Mouse (Mus musculus) C2C12 (cell line): ENCODE measurements around the gene 4930469K13Rik. TPM values are rescaled to one million over a fixed set of nuclear protein-coding genes. Genes with fewer than 3 reads are reported as not detected.

Experiments used
- H3K27me3 ChIP-seq: one replicate; pipeline ENCODE4 v1.6.1; 2011; ENCODE audit not compliant: control insufficient read depth, insufficient read depth, insufficient read length
- H3K36me3 ChIP-seq: one replicate; pipeline ENCODE4 v1.6.1; 2011; ENCODE audit not compliant: control insufficient read depth, insufficient read depth
- H3K4me3 ChIP-seq: one replicate; pipeline ENCODE4 v1.5.1; 2011; ENCODE audit warnings: mild to moderate bottlenecking, control low read depth; ENCODE audit not compliant: poor library complexity, insufficient read depth, severe bottlenecking
- H3K79me2 ChIP-seq: one replicate; pipeline ENCODE4 v1.6.1; 2011; ENCODE audit not compliant: control insufficient read depth, insufficient read depth
- H3K79me3 ChIP-seq: one replicate; pipeline ENCODE4 v1.6.1; 2011; ENCODE audit warnings: low read depth, control low read depth
- H3ac ChIP-seq: one replicate; pipeline ENCODE3; 2011; ENCODE audit warnings: low read depth; ENCODE audit not compliant: control insufficient read depth, insufficient read length
- CEBPB ChIP-seq: IDR thresholded peaks from one replicate; pipeline ENCODE4 v1.6.1; 2011; ENCODE audit warnings: low read depth, mild to moderate bottlenecking, control low read depth, moderate library complexity
- CTCF ChIP-seq: IDR thresholded peaks from one replicate; pipeline ENCODE4 v1.5.1; 2011; ENCODE audit not compliant: control insufficient read depth, insufficient read depth, insufficient read length
- FOSL1 ChIP-seq: IDR thresholded peaks from one replicate; pipeline ENCODE4 v1.8.0; 2011; ENCODE audit warnings: mild to moderate bottlenecking, low read length; ENCODE audit not compliant: poor library complexity, insufficient read depth, severe bottlenecking
- MAX ChIP-seq: IDR thresholded peaks from one replicate; pipeline ENCODE4 v1.6.1; 2011; ENCODE audit warnings: mild to moderate bottlenecking, control low read depth
- MYOD1 ChIP-seq: IDR thresholded peaks from one replicate; pipeline ENCODE4 v1.6.1; 2011; ENCODE audit warnings: low read depth; ENCODE audit not compliant: control insufficient read depth, insufficient read length
- MYOG ChIP-seq: IDR thresholded peaks from one replicate; pipeline ENCODE4 v1.6.1; 2011; ENCODE audit not compliant: control insufficient read depth, insufficient read length; ENCODE audit errors: extremely low read depth
- USF1 ChIP-seq: IDR thresholded peaks from one replicate; pipeline ENCODE4 v1.6.1; 2011; ENCODE audit warnings: low read depth, mild to moderate bottlenecking, control low read depth, moderate library complexity
- polyA plus RNA-seq: library from polyadenylated mRNA; unstranded; fragments of >200 nt; fragmentation: generic; extraction: Trizol; gene quantifications from one replicate; pipeline ENCODE4 v1.2.1, GENCODE M21; 2012; ENCODE audit warnings: missing spikeins

4930469K13Rik gene
- polyA plus RNA-seq, 1 experiment: not detected

DNA sequence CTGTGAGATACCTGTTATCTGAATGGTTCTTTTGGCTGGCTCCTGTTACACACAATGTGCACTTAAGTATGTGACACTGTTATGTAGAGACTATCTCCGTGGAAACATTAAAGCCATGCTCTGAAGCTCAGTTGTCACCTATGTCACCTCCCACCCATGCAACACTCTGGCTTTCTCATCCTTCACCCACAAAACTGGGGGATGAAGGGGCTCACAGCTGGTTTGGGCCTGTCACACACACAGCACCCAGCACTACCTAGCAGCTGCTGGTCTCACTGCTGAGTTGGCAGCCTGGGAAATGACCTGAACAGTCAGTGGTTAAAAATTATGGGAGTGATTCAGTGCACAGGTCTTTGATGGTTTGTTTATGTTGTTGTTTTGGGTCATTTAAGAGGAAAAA lies 48.3 kb downstream of the 4930469K13Rik start:
- Histone ChIP-seq H3K36me3 (no peaks in the 10 kb centered on the region), H3K27me3 (no peaks in the 10 kb centered on the region), H3K79me3 (no peaks in the 10 kb centered on the region), H3K4me3 (no peak overlapping the region), H3ac (no peak overlapping the region), H3K79me2 (no peaks in the 10 kb centered on the region)
- TF ChIP-seq MAX (no peak), CEBPB (no peak), MYOG (no peak), USF1 (no peak), CTCF (no peak), MYOD1 (no peak), FOSL1 (no peak)

DNA sequence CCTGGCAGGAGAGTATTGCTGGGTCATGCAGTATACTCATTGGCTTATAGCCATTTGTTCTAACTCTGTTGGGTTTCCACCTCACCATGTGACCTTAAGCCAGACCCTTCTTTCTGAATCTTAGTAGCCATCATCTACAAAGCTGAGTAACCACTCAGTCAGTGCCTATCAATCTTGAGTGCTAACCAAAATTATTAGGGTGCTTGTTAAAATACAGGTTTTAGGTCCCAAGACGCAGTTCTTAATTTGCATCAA lies 49.3 kb downstream of the 4930469K13Rik start:
- Histone ChIP-seq H3K36me3 (no peaks in the 10 kb centered on the region), H3K27me3 (no peaks in the 10 kb centered on the region), H3ac (no peak overlapping the region), H3K79me2 (no peaks in the 10 kb centered on the region), H3K4me3 (no peak overlapping the region), H3K79me3 (no peaks in the 10 kb centered on the region)
- TF ChIP-seq FOSL1 (no peak), CTCF (no peak), USF1 (no peak), MYOG (no peak), MYOD1 (no peak), CEBPB (no peak), MAX (no peak)

DNA sequence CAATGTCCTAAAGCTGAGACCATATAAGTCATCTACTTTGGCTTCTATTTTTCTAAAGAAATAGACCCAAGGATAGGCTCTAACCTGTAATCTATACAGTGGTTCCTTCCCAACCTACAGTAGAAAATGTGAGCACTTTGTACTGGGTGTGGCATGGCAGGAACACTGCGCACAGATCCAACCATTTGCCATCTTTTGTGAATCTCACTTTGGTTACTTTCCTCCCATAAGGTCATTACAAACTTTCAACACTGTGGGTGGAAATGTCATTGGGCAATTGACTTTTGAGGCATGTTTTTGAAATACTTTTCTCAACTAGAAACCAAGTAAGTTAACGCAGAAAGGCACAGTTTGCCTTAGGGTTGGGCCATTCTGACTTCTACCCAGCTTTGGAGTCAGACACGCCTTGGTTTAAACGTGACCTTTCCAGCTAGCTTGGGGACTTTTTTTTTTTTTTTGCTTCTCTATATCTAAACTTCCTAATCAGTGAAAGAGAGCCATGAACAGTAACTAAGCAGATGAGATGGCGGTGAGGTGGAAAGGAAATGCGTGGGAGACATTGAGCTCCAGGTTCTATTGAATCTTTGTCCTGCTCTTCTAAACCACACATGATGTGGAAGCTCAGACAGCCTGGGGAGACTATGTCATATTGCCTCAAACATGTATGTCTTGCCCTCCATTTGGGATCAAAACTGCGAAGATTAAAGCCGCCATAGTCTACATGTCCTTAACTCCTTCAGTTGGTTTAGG lies 49.8 kb downstream of the 4930469K13Rik start:
- H3K27me3 ChIP-seq: no peaks in the 10 kb centered on the region
- no peaks in the 10 kb centered on the region for H3K79me3 ChIP-seq
- H3K4me3 ChIP-seq: no peak overlapping the region
- H3K36me3 ChIP-seq: no peaks in the 10 kb centered on the region
- H3ac ChIP-seq: no peak overlapping the region
- no peaks in the 10 kb centered on the region for H3K79me2 ChIP-seq
- TF ChIP-seq USF1 (no peak), MAX (no peak), CEBPB (no peak), FOSL1 (no peak), CTCF (no peak), MYOG (no peak), MYOD1 (no peak)

DNA sequence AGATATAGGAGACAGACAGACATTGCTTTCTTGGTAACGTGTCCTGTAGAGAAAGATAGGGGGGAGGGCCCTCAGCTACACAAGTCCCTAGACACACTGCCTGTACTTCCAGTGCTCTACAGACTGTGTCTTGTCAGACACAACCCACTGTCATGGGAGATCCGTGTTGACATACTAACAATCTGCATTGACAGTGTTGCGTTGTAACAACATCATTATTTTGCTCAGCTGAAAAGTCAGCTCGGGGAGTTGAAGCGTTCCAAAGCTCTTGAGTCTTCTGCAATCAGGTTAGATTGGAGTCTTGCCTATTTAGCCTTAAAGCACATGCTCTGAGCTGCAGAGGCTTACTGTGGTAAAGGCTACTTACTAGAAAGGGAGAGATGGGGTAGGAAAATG lies 50.8 kb downstream of the 4930469K13Rik start:
- H3K4me3 ChIP-seq: no peak overlapping the region
- TF ChIP-seq MYOG (no peak), CTCF (no peak), MAX (no peak), MYOD1 (no peak), USF1 (no peak), FOSL1 (no peak), CEBPB (no peak)
- no peaks in the 10 kb centered on the region for H3K36me3 ChIP-seq
- H3K27me3 ChIP-seq: no peaks in the 10 kb centered on the region
- no peaks in the 10 kb centered on the region for H3K79me2 ChIP-seq
- H3K79me3 ChIP-seq: no peaks in the 10 kb centered on the region
- no peak overlapping the region for H3ac ChIP-seq

DNA sequence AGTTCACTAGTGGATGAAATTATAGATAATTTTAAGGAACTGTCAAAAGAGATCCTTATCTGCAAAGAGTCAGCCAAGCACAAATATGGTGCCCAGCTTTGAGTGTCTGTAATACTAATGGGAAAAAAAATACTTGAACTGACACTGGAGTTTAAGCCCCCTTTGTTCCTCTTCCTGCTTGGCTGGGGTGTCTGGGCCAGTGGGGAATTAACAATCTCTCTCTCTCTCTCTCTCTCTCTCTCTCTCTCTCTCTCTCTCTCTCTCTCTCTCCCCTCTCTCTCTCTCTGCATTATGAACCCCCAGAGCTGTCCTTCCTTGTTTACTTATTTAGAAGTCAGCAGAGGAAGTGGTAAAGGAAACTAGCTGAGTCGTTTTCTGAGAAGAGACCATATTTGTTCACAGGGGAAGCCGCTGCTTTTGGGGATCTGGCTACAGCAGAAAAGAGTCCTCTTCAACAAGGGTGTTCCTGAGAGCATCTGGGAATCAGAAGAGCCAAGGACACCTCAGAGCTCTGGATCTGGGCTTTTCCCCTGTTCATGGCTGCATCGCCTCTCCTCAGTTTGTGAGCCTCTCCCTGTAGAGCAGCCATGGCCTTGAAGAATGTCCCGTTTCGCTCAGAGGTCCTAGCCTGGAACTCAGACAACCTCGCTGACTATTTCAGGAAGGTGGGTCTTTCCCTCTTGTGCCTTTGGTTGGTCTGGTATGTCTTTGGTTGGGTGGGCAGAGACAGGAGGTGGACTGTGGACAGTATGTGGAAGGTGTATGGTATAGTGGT lies 51.4 kb downstream of the 4930469K13Rik start, which contains the start of gene Lcp2:
TSS of gene Lcp2 (plus strand) at position 154 of the 775 bp plus-strand sequence.
- no peaks in the 10 kb centered on the region for H3K79me2 ChIP-seq
- H3ac ChIP-seq: no peak within 1 kb of the TSS
- H3K27me3 ChIP-seq: no peaks in the 10 kb centered on the region
- H3K79me3 ChIP-seq: no peaks in the 10 kb centered on the region
- H3K36me3 ChIP-seq: no peaks in the 10 kb centered on the region
- H3K4me3 ChIP-seq: no peak within 1 kb of the TSS
- TF ChIP-seq USF1 (no peak), FOSL1 (no peak), CEBPB (no peak), MAX (no peak), CTCF (no peak), MYOD1 (no peak), MYOG (no peak)
